In genomic region chr13:119790761-119791579, GRCm38 (mm10) we compare ENCODE assay signal across 8 mouse cellular contexts. TPM values are rescaled to one million over a fixed set of nuclear protein-coding genes. Genes with fewer than 3 reads are reported as not detected.
DNase-seq lines count a peak whose midpoint lies in the region; ATAC-seq lines count a peak whose summit lies in the region.

Gene Zfp131, minus strand, starts transcription at chr13:119790889.

- peaks cover 16% of the 10 kb centered on the region for H3K36me3 ChIP-seq in hindbrain, embryonic 12.5 days

- no peaks in the 10 kb centered on the region for H3K9me3 ChIP-seq in hindbrain, embryonic 12.5 days (replicated peaks)

- peak within 1 kb of the TSS; percentile 95 for H3K27ac ChIP-seq in hindbrain, embryonic 12.5 days

- peak; percentile 98 for DNase-seq in Muller cell, postnatal 12 days (ENCODE audit: inconsistent ontology term)
- peak; percentile 95 for DNase-seq in cerebellum, adult 9-11 months
- peak; percentile 85 to 94 for DNase-seq in frontal cortex, adult 2 months (ENCODE audit: extremely low spot score in 1 of 2, low spot score in 1 of 2)
- peak; percentile 88 to 95 for DNase-seq in layer of hippocampus, postnatal 14 days (ENCODE audit: low spot score in 2 of 2)
- peak; percentile 96 for DNase-seq in lung, postnatal 14 days
- peak; percentile 94 for DNase-seq in retina, adult 2 months (ENCODE audit: low read depth, low spot score)
- DNase-seq in thymus, postnatal 36 days, result peak; percentile 90 to 95

- ATAC-seq in hindbrain, embryonic 12.5 days (ENCODE audit: low FRiP score), result peak; percentile 97

- H3K9ac ChIP-seq in hindbrain, embryonic 12.5 days, result peak within 1 kb of the TSS; percentile 95

- H3K27me3 ChIP-seq in hindbrain, embryonic 12.5 days, result no peaks in the 10 kb centered on the region

- peaks cover 13% of the 10 kb centered on the region for H3K4me1 ChIP-seq in hindbrain, embryonic 12.5 days

- H3K4me2 ChIP-seq in hindbrain, embryonic 12.5 days (replicated peaks), result peak within 1 kb of the TSS; percentile 74

- 1% methylated on average over 67 of the region's 86 CpGs for WGBS in hindbrain, embryonic 12.5 days

- peak within 1 kb of the TSS; percentile 90 for H3K4me3 ChIP-seq in hindbrain, embryonic 12.5 days

RNA-seq across cellular contexts. Expression of gene Zfp131, which starts in this region (rescaled TPM):
- polyA plus RNA-seq in frontal cortex, adult 2 months (2012; rRNA removed), result 29.3 and 30.3 TPM in 2 replicates
- 42.3 and 43.5 TPM in 2 replicates for polyA plus RNA-seq in hindbrain, embryonic 12.5 days (2016; fragmentation: Nextera tagmentation; extraction: Ambion mirVana)
- total RNA-seq in layer of hippocampus, postnatal 14 days (2021), result 10 to 100 TPM; 40.3 to 41.1 TPM

Comparison
In these comparisons a context has a peak if more than half of its experiments do, and no peak if none do; other contexts are left out.
1. Peak in every context shown above with its lines: DNase-seq, ATAC-seq, H3K4me3 ChIP-seq and H3K27ac ChIP-seq.